Mouse (Mus musculus): ENCODE data around the gene Leprot.

GRCm38 (mm10) chr4:101675726-101676125, 28.2 kb downstream of the Leprot start:
- no peak for TF ChIP-seq MAZ (IDR thresholded peaks at IDR 0.05; ENCODE audit: low read depth, low read length)
- no peak for TF ChIP-seq USF1 (IDR thresholded peaks at IDR 0.05; ENCODE audit: low read depth, low read length)
- TF ChIP-seq EP300 (IDR thresholded peaks at IDR 0.05; ENCODE audit: low read depth in 1 of 2, low read length in 2 of 2) = no peak
- TF ChIP-seq GATA1 (IDR thresholded peaks at IDR 0.05; ENCODE audit: low read depth, low read length) = no peak
- TF ChIP-seq RAD21 (IDR thresholded peaks at IDR 0.05; ENCODE audit: low read depth, low read length) = no peak
- no peak for TF ChIP-seq CTCF (IDR thresholded peaks at IDR 0.05 in 2 of 3, conservative IDR thresholded peaks at IDR 0.05 in 1 of 3; ENCODE audit: control insufficient read depth in 1 of 3, insufficient read depth in 1 of 3, low read depth in 2 of 3, low read length in 3 of 3, poor library complexity in 1 of 3, severe bottlenecking in 1 of 3)
- TF ChIP-seq POLR2A (IDR thresholded peaks at IDR 0.05; ENCODE audit: control insufficient read depth in 1 of 2, insufficient read depth in 1 of 2, low read depth in 1 of 2, low read length in 2 of 2, poor library complexity in 1 of 2) = no peak
- TF ChIP-seq BHLHE40 (IDR thresholded peaks at IDR 0.05; ENCODE audit: borderline replicate concordance, low read depth, low read length) = no peak
- TF ChIP-seq ZC3H11A (IDR thresholded peaks at IDR 0.05; ENCODE audit: low read depth, low read length) = no peak
- no peak for TF ChIP-seq POLR2AphosphoS5 (IDR thresholded peaks at IDR 0.05; ENCODE audit: borderline replicate concordance, low read depth, low read length)
- TF ChIP-seq ZMIZ1 (IDR thresholded peaks at IDR 0.05; ENCODE audit: low read depth, low read length) = no peak
- no peak for TF ChIP-seq JUND (IDR thresholded peaks at IDR 0.05; ENCODE audit: low read depth, low read length)

Data from MEL (cell line).